Mouse (Mus musculus) liver, embryonic 16.5 days (tissue): ENCODE measurements at regions not wholly inside any gene's neighbourhood (a gene's known extent, or its start where the extent isn't known, plus 50 kb on each side); places are given as distances from the start of the nearest gene placed in this dataset.

Experiments used
- ATAC-seq: fragments of 200-750 bp; cut with Nextera tagmentation; 2 replicates; pipeline ENCODE4 v1.8.0; 2017; ENCODE audit warnings: low read depth, mild to moderate bottlenecking, moderate number of reproducible peaks, moderate library complexity
- H3K27ac ChIP-seq: fragments of 300-500 bp; sonication (generic); 2 replicates; pipeline ENCODE4 v1.5.1; 2014; ENCODE audit warnings: mild to moderate bottlenecking, low read length
- H3K27me3 ChIP-seq: fragments of 300-500 bp; sonication (generic); 2 replicates; pipeline ENCODE4 v1.6.1; 2014; ENCODE audit warnings: low read depth, low read length, mixed read lengths; ENCODE audit not compliant: control insufficient read depth, insufficient read depth
- H3K36me3 ChIP-seq: fragments of 300-500 bp; sonication (generic); 2 replicates; pipeline ENCODE4 v1.6.1; 2014; ENCODE audit warnings: mild to moderate bottlenecking; ENCODE audit not compliant: control insufficient read depth, insufficient read depth
- H3K4me1 ChIP-seq: fragments of 300-500 bp; sonication (generic); 2 replicates; pipeline ENCODE4 v1.6.1; 2014; ENCODE audit warnings: low read depth, low read length, mixed read lengths; ENCODE audit not compliant: control insufficient read depth
- H3K4me2 ChIP-seq: fragments of 300-500 bp; sonication (generic); 2 replicates; pipeline ENCODE4 v1.6.1; 2014; ENCODE audit warnings: low read depth, low read length, mixed read lengths
- H3K4me3 ChIP-seq: fragments of 300-500 bp; sonication (generic); 2 replicates; pipeline ENCODE4 v1.5.1; 2014; ENCODE audit warnings: low read depth, mild to moderate bottlenecking, low read length
- H3K9ac ChIP-seq: fragments of 300-500 bp; sonication (generic); 2 replicates; pipeline ENCODE4 v1.6.1; 2014; ENCODE audit warnings: low read depth, low read length
- H3K9me3 ChIP-seq: fragments of 300-500 bp; sonication (generic); replicated peaks from 2 replicates; pipeline ENCODE4 v1.6.1; 2016; ENCODE audit warnings: low read length; ENCODE audit not compliant: control insufficient read depth
- WGBS: fragments of 180-500 bp; shearing (Covaris S2); extraction: QIAGEN DNeasy Blood & Tissue Kit; methylation state at CpG from one replicate; pipeline ENCODE4 v1.1.7; 2014; ENCODE audit not compliant: insufficient replicate concordance; 5-methylcytosine and 5-hydroxymethylcytosine counted together

GRCm38 (mm10) chr13:107888231-107888555 is 156.1 kb upstream of the Smim15 start:
- ATAC-seq: no peak
- H3K4me2 ChIP-seq: peak overlapping the region; percentile 87
- no peaks in the 10 kb centered on the region for H3K36me3 ChIP-seq
- peak overlapping the region; percentile 69 for H3K4me3 ChIP-seq
- H3K9ac ChIP-seq: peak overlapping the region; percentile 57; the same call in 1 of the 2 replicates
- peaks cover 70% of the 10 kb centered on the region for H3K27me3 ChIP-seq
- 1% methylated on average over 9 of the region's 9 CpGs for WGBS
- H3K4me1 ChIP-seq: no peaks in the 10 kb centered on the region; the same call in 1 of the 2 replicates
- H3K9me3 ChIP-seq: no peaks in the 10 kb centered on the region
- H3K27ac ChIP-seq: no peak overlapping the region

- peak overlapping the region; percentile 69 for H3K4me3 ChIP-seq
- 9% methylated on average over 16 of the region's 16 CpGs for WGBS
- H3K9me3 ChIP-seq: no peaks in the 10 kb centered on the region
- peak overlapping the region; percentile 87 for H3K4me2 ChIP-seq
- H3K4me1 ChIP-seq: no peaks in the 10 kb centered on the region; the same call in 1 of the 2 replicates
- H3K27me3 ChIP-seq: peaks cover 65% of the 10 kb centered on the region
- no peak overlapping the region for H3K27ac ChIP-seq
- ATAC-seq: no peak
- no peaks in the 10 kb centered on the region for H3K36me3 ChIP-seq
- peak overlapping the region; percentile 25; the same call in 1 of the 2 replicates for H3K9ac ChIP-seq
These were observed 156.6 kb upstream of the Smim15 start for GRCm38 (mm10) chr13:107887366-107888230.

- WGBS: 66% methylated on average over 3 of the region's 3 CpGs
- peaks cover 38% of the 10 kb centered on the region for H3K27me3 ChIP-seq
These were observed 159.4 kb upstream of the Smim15 start for GRCm38 (mm10) chr13:107884836-107885235.

DNA sequence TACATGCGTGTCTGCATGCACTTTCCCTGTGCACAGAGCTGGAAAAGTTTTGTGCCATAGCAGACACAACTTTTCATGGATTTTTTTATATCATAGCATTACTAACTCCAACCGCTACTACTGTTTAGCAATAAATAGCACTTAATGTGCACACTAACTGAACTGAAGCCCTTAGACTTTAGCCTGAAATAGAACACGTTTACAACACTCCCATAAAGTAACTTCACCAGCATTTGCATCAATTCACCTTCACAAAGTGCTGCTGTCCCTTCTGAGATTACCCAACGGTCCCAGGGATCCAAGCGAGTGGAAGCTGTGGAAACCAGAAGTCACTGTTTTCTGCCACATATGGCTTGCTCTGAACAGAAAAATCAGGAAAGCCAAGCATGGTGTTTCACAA is 161.9 kb upstream of the Smim15 start:
- Histone ChIP-seq H3K9me3 (no peaks in the 10 kb centered on the region), H3K4me2 (no peak overlapping the region), H3K4me3 (no peak overlapping the region), H3K27me3 (peaks cover 13% of the 10 kb centered on the region), H3K9ac (no peak overlapping the region), H3K36me3 (no peaks in the 10 kb centered on the region), H3K4me1 (no peaks in the 10 kb centered on the region), H3K27ac (no peak overlapping the region)
- ATAC-seq: no peak
- WGBS: 61% methylated on average over 5 of the region's 5 CpGs

More at GRCm38 (mm10) chr13:107884836-107885235, 159.4 kb upstream of the Smim15 start:
- Histone ChIP-seq H3K4me2 (no peak overlapping the region), H3K27ac (no peak overlapping the region), H3K36me3 (no peaks in the 10 kb centered on the region), H3K4me1 (no peaks in the 10 kb centered on the region; the same call in 1 of the 2 replicates), H3K9me3 (no peaks in the 10 kb centered on the region), H3K4me3 (no peak overlapping the region), H3K9ac (no peak overlapping the region)
- ATAC-seq: no peak

- H3K36me3 ChIP-seq: no peaks in the 10 kb centered on the region
- no peaks in the 10 kb centered on the region for H3K4me1 ChIP-seq
- no peak overlapping the region for H3K4me2 ChIP-seq
- no peak overlapping the region for H3K4me3 ChIP-seq
- no peaks in the 10 kb centered on the region for H3K9me3 ChIP-seq
- no peak overlapping the region for H3K9ac ChIP-seq
- H3K27ac ChIP-seq: no peak overlapping the region
- 69% methylated on average over 2 of the region's 2 CpGs for WGBS
- no peak for ATAC-seq
- H3K27me3 ChIP-seq: no peaks in the 10 kb centered on the region
These were observed 163.7 kb upstream of the Smim15 start for GRCm38 (mm10) chr13:107880551-107880950.

DNA sequence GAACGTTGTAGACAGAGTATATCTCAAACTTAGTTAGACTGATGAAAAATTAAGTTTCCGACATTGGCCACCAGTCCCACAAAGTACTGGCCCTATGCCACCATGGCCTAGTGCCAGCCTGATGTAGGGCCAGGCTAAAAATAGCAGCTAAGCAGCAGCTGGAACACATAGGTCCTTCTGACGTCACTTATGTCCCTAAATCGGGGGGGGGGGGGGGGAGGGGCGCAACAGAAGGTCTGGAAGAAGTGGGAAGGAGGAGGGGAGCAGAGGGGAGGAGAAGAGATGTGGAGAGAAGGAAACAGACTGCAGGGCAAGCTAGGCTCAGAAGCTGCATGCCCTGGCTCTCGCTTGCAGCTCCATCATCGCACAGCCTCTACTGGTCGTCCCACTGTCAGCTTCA is 164.7 kb upstream of the Smim15 start:
- WGBS: 66% methylated on average over 7 of the region's 8 CpGs
- Histone ChIP-seq H3K9ac (no peak overlapping the region), H3K4me1 (no peaks in the 10 kb centered on the region), H3K27ac (no peak overlapping the region), H3K36me3 (no peaks in the 10 kb centered on the region), H3K27me3 (no peaks in the 10 kb centered on the region), H3K9me3 (no peaks in the 10 kb centered on the region), H3K4me2 (no peak overlapping the region), H3K4me3 (no peak overlapping the region)
- ATAC-seq: no peak

- 73% methylated on average over 3 of the region's 3 CpGs for WGBS
- no peaks in the 10 kb centered on the region for H3K4me1 ChIP-seq
- no peaks in the 10 kb centered on the region for H3K36me3 ChIP-seq
- no peak overlapping the region for H3K9ac ChIP-seq
- H3K27me3 ChIP-seq: no peaks in the 10 kb centered on the region
- ATAC-seq: no peak
- no peak overlapping the region for H3K27ac ChIP-seq
- no peak overlapping the region for H3K4me3 ChIP-seq
- no peak overlapping the region for H3K4me2 ChIP-seq
- no peaks in the 10 kb centered on the region for H3K9me3 ChIP-seq
These were observed 165.3 kb upstream of the Smim15 start for GRCm38 (mm10) chr13:107878980-107879379.

GRCm38 (mm10) chr13:107873244-107873667 is 171.0 kb upstream of the Smim15 start:
- no peaks in the 10 kb centered on the region for H3K9me3 ChIP-seq
- no peak overlapping the region for H3K4me3 ChIP-seq
- H3K4me1 ChIP-seq: no peaks in the 10 kb centered on the region
- H3K36me3 ChIP-seq: no peaks in the 10 kb centered on the region
- no peak overlapping the region for H3K9ac ChIP-seq
- ATAC-seq: no peak
- 43% methylated on average over 2 of the region's 2 CpGs for WGBS
- no peak overlapping the region for H3K4me2 ChIP-seq
- no peaks in the 10 kb centered on the region for H3K27me3 ChIP-seq
- no peak overlapping the region for H3K27ac ChIP-seq

- no peak overlapping the region for H3K27ac ChIP-seq
- 65% methylated on average over 8 of the region's 8 CpGs for WGBS
- no peaks in the 10 kb centered on the region for H3K9me3 ChIP-seq
- no peaks in the 10 kb centered on the region for H3K4me1 ChIP-seq
- no peaks in the 10 kb centered on the region for H3K36me3 ChIP-seq
- no peaks in the 10 kb centered on the region for H3K27me3 ChIP-seq
- H3K4me2 ChIP-seq: no peak overlapping the region
- ATAC-seq: no peak
- H3K4me3 ChIP-seq: no peak overlapping the region
- no peak overlapping the region for H3K9ac ChIP-seq
These were observed 171.7 kb upstream of the Smim15 start for GRCm38 (mm10) chr13:107872574-107872973.
